Mouse (Mus musculus): ENCODE data around the gene Palm2.

- TF ChIP-seq EP300 (IDR thresholded peaks at IDR 0.05; ENCODE audit: low read depth): no peak
- TF ChIP-seq CTCF (IDR thresholded peaks at IDR 0.05; ENCODE audit: low read depth): 0 out of 2 replicates have a peak, but pooled peaks have one; percentile 18
Observed at GRCm38 (mm10) chr4:57719370-57719769, 285.3 kb downstream of the Palm2 start.

All from liver, embryonic 14.5 days (tissue).